Mouse (Mus musculus): ENCODE data around the gene Naa50. TPM values are rescaled to one million over a fixed set of nuclear protein-coding genes. Genes with fewer than 3 reads are reported as not detected.

Naa50 gene
- polyA plus RNA-seq, 1 experiment from 2014 or later, result 97.7 TPM

GRCm38 (mm10) chr16:44132300-44132699 is 7.3 kb upstream of the Naa50 start:
- DNase-seq (ENCODE audit: low spot score), result no peak
- Histone ChIP-seq H3K27ac (replicated peaks; ENCODE audit: low read depth, low read length) (no peak overlapping the region), H3K4me3 (ENCODE audit: low read depth, low read length) (no peak overlapping the region), H3K9ac (replicated peaks; ENCODE audit: low read length) (no peak overlapping the region), H3K4me1 (ENCODE audit: control insufficient read depth, insufficient read depth, low read length) (no peaks in the 10 kb centered on the region), H3K27me3 (ENCODE audit: control insufficient read depth, insufficient read depth, low read length) (no peaks in the 10 kb centered on the region), H3K9me3 (replicated peaks; ENCODE audit: control insufficient read depth, low read length) (no peaks in the 10 kb centered on the region), H3K4me2 (ENCODE audit: low read depth, low read length) (no peak overlapping the region), H3K36me3 (replicated peaks; ENCODE audit: control insufficient read depth, insufficient read depth, low read depth, low read length) (no peaks in the 10 kb centered on the region)
- 85% methylated on average over 4 of the region's 4 CpGs for WGBS
- no peak for ATAC-seq (replicated peaks; ENCODE audit: insufficient number of reproducible peaks, low FRiP score, low TSS enrichment, low read depth)

- ATAC-seq (replicated peaks; ENCODE audit: insufficient number of reproducible peaks, low FRiP score, low TSS enrichment, low read depth), result no peak
- no peak for DNase-seq (ENCODE audit: low spot score)
- Histone ChIP-seq H3K9me3 (replicated peaks; ENCODE audit: control insufficient read depth, low read length) (no peaks in the 10 kb centered on the region), H3K36me3 (replicated peaks; ENCODE audit: control insufficient read depth, insufficient read depth, low read depth, low read length) (no peaks in the 10 kb centered on the region), H3K4me1 (ENCODE audit: control insufficient read depth, insufficient read depth, low read length) (no peaks in the 10 kb centered on the region), H3K4me3 (ENCODE audit: low read depth, low read length) (no peak overlapping the region), H3K27ac (replicated peaks; ENCODE audit: low read depth, low read length) (no peak overlapping the region), H3K4me2 (ENCODE audit: low read depth, low read length) (no peak overlapping the region), H3K27me3 (ENCODE audit: control insufficient read depth, insufficient read depth, low read length) (no peaks in the 10 kb centered on the region), H3K9ac (replicated peaks; ENCODE audit: low read length) (no peak overlapping the region)
- WGBS, result 82% methylated on average over 3 of the region's 3 CpGs
Observed at GRCm38 (mm10) chr16:44133187-44133586, 6.4 kb upstream of the Naa50 start.

GRCm38 (mm10) chr16:44136511-44137021 is 3.1 kb upstream of the Naa50 start:
- Histone ChIP-seq H3K27ac (replicated peaks; ENCODE audit: low read depth, low read length) (no peak overlapping the region), H3K9me3 (replicated peaks; ENCODE audit: control insufficient read depth, low read length) (no peaks in the 10 kb centered on the region), H3K36me3 (replicated peaks; ENCODE audit: control insufficient read depth, insufficient read depth, low read depth, low read length) (no peaks in the 10 kb centered on the region), H3K4me3 (ENCODE audit: low read depth, low read length) (no peak overlapping the region), H3K4me2 (ENCODE audit: low read depth, low read length) (no peak overlapping the region), H3K27me3 (ENCODE audit: control insufficient read depth, insufficient read depth, low read length) (no peaks in the 10 kb centered on the region), H3K9ac (replicated peaks; ENCODE audit: low read length) (no peak overlapping the region), H3K4me1 (ENCODE audit: control insufficient read depth, insufficient read depth, low read length) (no peaks in the 10 kb centered on the region)
- DNase-seq (ENCODE audit: low spot score), result no peak
- WGBS, result 88% methylated on average over 6 of the region's 6 CpGs
- no peak for ATAC-seq (replicated peaks; ENCODE audit: insufficient number of reproducible peaks, low FRiP score, low TSS enrichment, low read depth)

- WGBS, result 2% methylated on average over 24 of the region's 24 CpGs
- H3K36me3 ChIP-seq (replicated peaks; ENCODE audit: control insufficient read depth, insufficient read depth, low read depth, low read length), result no peaks in the 10 kb centered on the region
- no peaks in the 10 kb centered on the region for H3K4me1 ChIP-seq (ENCODE audit: control insufficient read depth, insufficient read depth, low read length)
- ATAC-seq (replicated peaks; ENCODE audit: insufficient number of reproducible peaks, low FRiP score, low TSS enrichment, low read depth), result 0 out of 2 replicates have a peak, but pooled peaks have one; percentile 1
- H3K9me3 ChIP-seq (replicated peaks; ENCODE audit: control insufficient read depth, low read length), result no peaks in the 10 kb centered on the region
- no peaks in the 10 kb centered on the region for H3K27me3 ChIP-seq (ENCODE audit: control insufficient read depth, insufficient read depth, low read length)
- no peak for DNase-seq (ENCODE audit: low spot score)
- H3K9ac ChIP-seq (replicated peaks; ENCODE audit: low read length), result peak overlapping the region; percentile 66
- H3K4me2 ChIP-seq (ENCODE audit: low read depth, low read length), result peak overlapping the region; percentile 74
- peak overlapping the region; percentile 96 for H3K4me3 ChIP-seq (ENCODE audit: low read depth, low read length)
- 0 out of 2 replicates have a peak overlapping the region, but pooled peaks have one; percentile 5 for H3K27ac ChIP-seq (replicated peaks; ENCODE audit: low read depth, low read length)
Observed at GRCm38 (mm10) chr16:44138377-44138978, 1.2 kb upstream of the Naa50 start.

- peak overlapping the region; percentile 96 for H3K4me3 ChIP-seq (ENCODE audit: low read depth, low read length)
- WGBS, result 0% methylated on average over 25 of the region's 25 CpGs
- ATAC-seq (replicated peaks; ENCODE audit: insufficient number of reproducible peaks, low FRiP score, low TSS enrichment, low read depth) (peak; percentile 90), DNase-seq (ENCODE audit: low spot score) (peak; percentile 96)
- peak overlapping the region; percentile 88 for H3K9ac ChIP-seq (replicated peaks; ENCODE audit: low read length)
- H3K4me2 ChIP-seq (ENCODE audit: low read depth, low read length), result peak overlapping the region; percentile 74
- no peaks in the 10 kb centered on the region for H3K4me1 ChIP-seq (ENCODE audit: control insufficient read depth, insufficient read depth, low read length)
- no peaks in the 10 kb centered on the region for H3K27me3 ChIP-seq (ENCODE audit: control insufficient read depth, insufficient read depth, low read length)
- no peaks in the 10 kb centered on the region for H3K9me3 ChIP-seq (replicated peaks; ENCODE audit: control insufficient read depth, low read length)
- no peaks in the 10 kb centered on the region for H3K36me3 ChIP-seq (replicated peaks; ENCODE audit: control insufficient read depth, insufficient read depth, low read depth, low read length)
- peak overlapping the region; percentile 76 for H3K27ac ChIP-seq (replicated peaks; ENCODE audit: low read depth, low read length)
Observed at GRCm38 (mm10) chr16:44138979-44139535, 573 bp upstream of the Naa50 start.

- under 1% methylated on average over 44 of the region's 44 CpGs for WGBS
- Histone ChIP-seq H3K36me3 (replicated peaks; ENCODE audit: control insufficient read depth, insufficient read depth, low read depth, low read length) (no peaks in the 10 kb centered on the region), H3K4me1 (ENCODE audit: control insufficient read depth, insufficient read depth, low read length) (no peaks in the 10 kb centered on the region), H3K27me3 (ENCODE audit: control insufficient read depth, insufficient read depth, low read length) (no peaks in the 10 kb centered on the region), H3K4me2 (ENCODE audit: low read depth, low read length) (peak overlapping the region; percentile 48), H3K9me3 (replicated peaks; ENCODE audit: control insufficient read depth, low read length) (no peaks in the 10 kb centered on the region), H3K9ac (replicated peaks; ENCODE audit: low read length) (peak overlapping the region; percentile 88), H3K27ac (replicated peaks; ENCODE audit: low read depth, low read length) (peak overlapping the region; percentile 76), H3K4me3 (ENCODE audit: low read depth, low read length) (peak overlapping the region; percentile 96)
- ATAC-seq (replicated peaks; ENCODE audit: insufficient number of reproducible peaks, low FRiP score, low TSS enrichment, low read depth), result peak; percentile 73
- peak; percentile 74 for DNase-seq (ENCODE audit: low spot score)
Observed at GRCm38 (mm10) chr16:44140186-44140787, 657 bp downstream of the Naa50 start.

GRCm38 (mm10) chr16:44141483-44141882 is 1.9 kb downstream of the Naa50 start:
- ATAC-seq (replicated peaks; ENCODE audit: insufficient number of reproducible peaks, low FRiP score, low TSS enrichment, low read depth), result no peak
- peak overlapping the region; percentile 8; the same call in 1 of the 2 replicates for H3K4me3 ChIP-seq (ENCODE audit: low read depth, low read length)
- no peaks in the 10 kb centered on the region for H3K27me3 ChIP-seq (ENCODE audit: control insufficient read depth, insufficient read depth, low read length)

More at GRCm38 (mm10) chr16:44141483-44141882, 1.9 kb downstream of the Naa50 start:
- DNase-seq (ENCODE audit: low spot score), result no peak
- no peaks in the 10 kb centered on the region for H3K36me3 ChIP-seq (replicated peaks; ENCODE audit: control insufficient read depth, insufficient read depth, low read depth, low read length)
- no peaks in the 10 kb centered on the region for H3K4me1 ChIP-seq (ENCODE audit: control insufficient read depth, insufficient read depth, low read length)
- no peak overlapping the region for H3K27ac ChIP-seq (replicated peaks; ENCODE audit: low read depth, low read length)
- H3K4me2 ChIP-seq (ENCODE audit: low read depth, low read length), result 0 out of 2 replicates have a peak overlapping the region, but pooled peaks have one; percentile 13
- no peak overlapping the region for H3K9ac ChIP-seq (replicated peaks; ENCODE audit: low read length)
- 64% methylated on average over 6 of the region's 6 CpGs for WGBS
- H3K9me3 ChIP-seq (replicated peaks; ENCODE audit: control insufficient read depth, low read length), result no peaks in the 10 kb centered on the region

All from embryonic facial prominence, embryonic 11.5 days (tissue).